Mouse (Mus musculus) cortical plate, adult 2 months (tissue): Measurements from ENCODE around the gene Nudt15.

Experiments
- CTCF ChIP-seq: fragments of 200-500 bp; IDR thresholded peaks from 2 replicates; pipeline ENCODE4 v1.5.1; 2011; ENCODE audit warnings: mild to moderate bottlenecking, control low read depth, low read length; ENCODE audit not compliant: insufficient read depth; ENCODE audit errors: extremely low read depth
- POLR2A ChIP-seq: fragments of 200-500 bp; IDR thresholded peaks from 2 replicates; pipeline ENCODE4 v1.6.1; 2011; ENCODE audit warnings: mild to moderate bottlenecking, low read length, control low read depth; ENCODE audit not compliant: insufficient read depth; ENCODE audit errors: extremely low read depth

- TF ChIP-seq CTCF, result no peak
- no peak for TF ChIP-seq POLR2A
Observed at GRCm38 (mm10) chr14:73508630-73509395, 39.2 kb downstream of the Nudt15 start.
